Mouse (Mus musculus) frontal cortex, postnatal 36 days (tissue): ENCODE measurements around the gene Spata1.
"Not testable (repeated sequence)": the region's sequence is repeated elsewhere in the genome, so short reads cannot be mapped to it uniquely, and the experiment has no call there.

Experiments used
- DNase-seq, 2 experiments: peaks; one replicate each; pipeline ENCODE4 v3.0.0; 2022; ENCODE audit warnings: low spot score in 2 of 2

The Spata1 gene

DNA sequence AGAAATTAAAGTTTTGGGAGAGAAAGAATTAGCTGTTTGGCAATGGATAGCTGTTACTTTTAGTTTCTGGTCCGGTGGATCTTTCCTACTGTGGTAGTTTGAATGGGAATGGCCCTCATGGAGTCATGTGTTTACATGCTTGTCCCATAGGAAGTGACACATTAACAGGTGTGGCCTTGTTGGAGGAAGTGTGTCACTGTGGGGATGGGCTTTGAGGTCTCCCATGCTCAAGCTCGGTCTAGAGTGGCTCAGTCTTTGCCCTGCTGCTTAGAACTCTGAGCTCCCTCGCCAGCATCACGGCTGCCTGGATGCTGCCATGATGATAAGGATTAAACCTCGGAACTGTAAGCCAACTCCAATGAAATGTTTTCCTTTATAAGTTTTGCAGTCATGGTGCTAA, 48.2 kb downstream of the Spata1 start:
- no peak for DNase-seq

DNA sequence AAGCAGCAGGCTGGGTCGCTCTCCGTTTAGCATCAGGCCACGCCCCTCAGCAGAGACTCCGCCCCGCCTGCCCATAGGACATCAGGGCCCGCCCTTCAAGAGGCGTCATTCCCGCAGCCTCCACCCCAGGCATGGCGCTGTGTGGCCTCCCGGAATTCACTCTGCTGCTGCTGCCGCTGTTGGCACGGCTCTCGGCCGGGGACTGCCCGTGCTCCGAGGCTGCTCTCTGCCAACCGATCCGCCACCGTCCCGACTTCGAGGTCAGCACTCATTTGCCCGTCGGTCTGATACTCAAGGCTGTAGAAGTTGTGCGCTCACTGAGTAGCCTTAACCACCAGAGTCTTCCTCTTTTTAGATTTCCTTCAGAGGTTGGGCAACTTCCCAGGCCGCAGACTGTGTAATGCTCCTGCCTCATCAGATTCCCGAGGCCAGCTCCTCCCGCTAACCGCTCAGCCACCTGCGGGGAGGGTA, 49.1 kb downstream of the Spata1 start:
- DNase-seq: peak; percentile 92 to 93

DNA sequence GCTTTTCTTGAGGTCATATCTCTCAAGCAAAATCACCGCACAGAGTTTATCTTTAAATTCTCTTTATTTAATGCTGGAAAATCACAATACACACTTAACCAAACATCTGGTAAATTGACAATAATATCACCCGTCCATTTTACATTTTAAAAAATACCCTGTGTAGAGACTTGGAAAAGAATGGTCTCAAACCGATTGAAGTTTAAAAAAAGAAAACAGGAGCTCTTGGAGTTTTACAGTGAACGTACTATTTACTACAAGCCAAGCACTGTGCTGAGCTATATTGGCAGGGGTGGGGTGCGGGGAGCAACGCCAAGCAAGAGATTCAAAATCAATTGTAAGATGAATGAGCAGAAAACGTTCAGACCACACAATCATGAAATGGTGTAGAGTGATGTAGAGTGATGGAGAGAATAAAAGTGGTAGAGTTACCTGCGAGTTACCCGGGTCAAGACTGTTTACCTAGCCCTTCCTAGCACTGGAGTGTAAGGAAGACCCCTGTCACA, 49.8 kb downstream of the Spata1 start, which contains the start of gene Ctbs:
Gene Ctbs (plus strand): TSS at position 51 of the 506 bp plus-strand sequence.
- DNase-seq: no peak

DNA sequence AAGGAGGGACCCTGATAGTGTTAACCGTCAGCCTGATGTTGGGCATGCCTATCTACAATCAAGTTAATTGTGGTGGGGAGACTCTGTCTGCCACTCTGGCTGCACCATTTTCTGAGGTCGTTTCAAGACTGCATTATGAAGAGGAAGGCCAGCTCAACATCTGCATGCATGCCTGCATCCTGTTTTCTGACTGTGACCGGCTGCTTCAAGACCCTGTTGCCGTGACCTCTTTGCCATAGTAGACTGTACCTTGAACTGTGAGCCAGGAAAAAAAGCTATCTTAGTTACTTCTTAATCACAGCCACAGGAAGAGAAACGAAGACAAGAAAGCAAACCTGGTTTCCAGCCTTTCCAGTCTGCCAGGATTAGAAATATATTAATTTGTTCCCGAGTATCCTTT, 50.6 kb downstream of the Spata1 start:
- no peak for DNase-seq

DNA sequence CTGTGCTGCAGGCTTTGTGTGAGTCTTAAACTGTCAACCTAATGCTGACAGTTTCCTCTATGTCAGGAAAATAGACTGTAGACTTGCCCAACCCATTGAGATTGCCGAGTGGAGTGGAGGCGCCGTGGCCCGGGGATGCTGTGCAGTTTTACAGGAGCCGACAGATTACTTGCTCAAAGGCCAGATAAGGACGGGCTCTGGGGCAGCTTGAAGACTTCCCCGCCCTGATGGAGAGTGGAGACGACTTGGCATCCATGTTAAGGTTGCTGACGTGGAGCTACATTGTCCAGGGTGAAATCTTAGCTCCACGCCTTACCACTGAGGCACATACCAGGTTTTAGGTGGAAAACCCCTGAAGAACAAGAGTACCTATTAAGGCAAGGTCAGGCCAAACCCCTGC, 51.2 kb downstream of the Spata1 start:
- no peak for DNase-seq

DNA sequence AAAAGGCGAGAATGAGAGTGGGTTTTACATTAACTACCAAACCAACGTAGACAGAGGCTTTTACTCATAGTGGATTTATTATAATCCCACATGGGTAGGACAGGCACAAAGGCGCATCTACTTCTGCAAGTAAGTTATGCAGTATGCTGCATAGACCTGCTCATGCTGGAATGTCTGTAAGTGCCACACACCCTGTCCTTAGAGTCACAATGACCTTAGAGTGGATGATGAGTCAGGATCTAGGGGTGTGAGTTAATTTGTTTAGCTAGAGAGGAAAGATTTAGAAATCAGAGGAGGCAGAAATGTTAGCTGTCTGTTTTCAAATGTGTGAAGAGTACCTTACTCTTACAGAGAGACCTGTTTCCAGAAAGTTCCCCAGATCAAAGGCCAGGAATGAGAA, 52.0 kb downstream of the Spata1 start:
- DNase-seq: no peak

DNA sequence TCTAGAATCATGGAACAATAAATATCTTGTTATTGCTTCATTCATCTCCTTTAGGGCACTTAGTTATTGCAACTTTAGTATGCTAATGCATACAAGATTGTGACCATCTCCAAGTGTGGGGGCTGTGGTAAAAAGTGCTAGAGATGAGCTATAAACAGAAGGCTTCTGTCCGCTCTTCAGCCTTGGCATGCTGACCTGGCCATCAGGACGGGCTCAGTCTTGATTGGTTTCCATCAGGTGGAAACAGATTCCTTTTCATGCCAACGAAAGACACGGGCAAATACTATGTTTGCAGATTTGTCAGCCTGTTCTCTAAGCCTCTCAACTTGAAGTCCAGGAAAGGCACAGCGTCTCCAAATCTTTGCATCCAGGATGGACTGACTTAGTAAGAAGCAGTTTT, 52.4 kb downstream of the Spata1 start:
- DNase-seq: no peak

DNA sequence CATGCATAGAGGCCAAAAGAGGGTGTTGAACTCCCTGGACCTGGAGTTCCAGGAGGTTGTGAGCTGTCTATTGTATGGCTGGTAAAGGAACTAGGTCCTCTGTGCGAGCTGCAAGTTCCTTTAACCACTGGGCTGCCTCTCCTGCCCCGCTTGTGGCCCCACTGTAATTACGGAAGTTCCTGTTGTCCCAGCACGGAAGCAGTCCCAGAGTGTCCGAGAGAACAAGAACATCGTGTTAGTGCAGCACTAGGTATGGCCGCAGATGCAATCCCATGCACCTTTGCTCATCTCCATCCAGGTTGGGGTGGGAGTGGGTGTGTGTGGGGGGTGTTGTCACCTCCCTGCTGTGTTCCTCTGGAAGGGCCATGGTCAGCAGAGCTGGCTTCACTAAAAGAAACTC, 54.7 kb downstream of the Spata1 start:
- DNase-seq: no peak

DNA sequence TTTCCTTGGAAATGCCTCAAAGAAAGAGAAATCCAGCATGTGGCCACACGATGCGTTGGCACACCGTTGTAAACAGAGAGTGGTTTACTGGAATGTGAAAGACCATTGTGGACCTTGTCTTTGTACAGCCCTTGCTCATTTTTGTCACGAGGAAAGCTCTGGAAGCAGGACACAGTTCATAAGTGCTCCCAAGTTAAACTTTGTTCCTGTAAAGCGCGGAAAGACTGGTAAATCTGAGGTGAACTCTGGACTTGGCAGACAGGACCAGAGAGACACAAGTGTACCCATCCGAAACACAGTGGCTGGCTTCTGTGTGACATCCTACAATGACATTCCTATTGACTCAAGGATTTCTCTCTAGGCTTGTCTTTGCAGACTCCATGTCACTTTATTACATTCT, 56.2 kb downstream of the Spata1 start:
- no peak for DNase-seq

DNA sequence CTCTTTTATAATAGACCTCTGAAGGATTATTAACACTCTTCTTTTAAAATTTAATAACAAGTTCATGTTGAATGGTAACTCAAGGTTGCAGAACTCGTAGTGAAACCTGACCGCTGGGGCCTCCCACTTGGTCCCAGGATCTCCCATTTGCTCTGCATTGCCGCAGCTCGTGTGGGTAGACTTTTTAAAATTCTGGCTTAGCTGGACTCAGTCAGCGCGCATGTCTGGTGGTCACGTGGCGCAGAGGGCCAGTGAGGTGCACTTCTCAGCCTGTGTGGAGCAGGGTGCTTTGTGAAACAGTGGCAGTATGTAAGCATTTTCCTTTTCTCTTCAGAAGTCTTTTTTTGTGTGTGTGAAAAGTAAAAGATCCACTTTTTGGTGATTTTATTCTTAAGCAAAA, 56.6 kb downstream of the Spata1 start:
- DNase-seq: no peak

DNA sequence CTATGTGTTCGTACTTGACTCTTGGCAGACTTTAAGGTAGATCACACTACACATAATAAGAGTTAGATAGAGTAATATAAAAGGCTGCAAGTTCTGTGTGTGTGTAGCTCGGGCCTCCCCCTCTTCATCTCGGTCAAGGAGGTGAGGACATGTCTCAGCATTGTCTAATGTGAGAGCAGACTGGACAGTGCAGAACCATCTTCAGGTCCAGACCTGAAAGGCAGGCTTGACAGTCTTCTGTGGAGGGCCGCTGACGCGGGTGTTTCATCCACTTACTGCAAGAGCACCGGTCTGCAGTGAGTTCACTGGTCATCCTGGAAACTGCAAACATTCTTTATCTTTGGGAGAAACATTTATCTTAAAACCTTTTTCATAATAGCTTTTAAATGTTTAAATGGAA, 57.1 kb downstream of the Spata1 start:
- no peak for DNase-seq

DNA sequence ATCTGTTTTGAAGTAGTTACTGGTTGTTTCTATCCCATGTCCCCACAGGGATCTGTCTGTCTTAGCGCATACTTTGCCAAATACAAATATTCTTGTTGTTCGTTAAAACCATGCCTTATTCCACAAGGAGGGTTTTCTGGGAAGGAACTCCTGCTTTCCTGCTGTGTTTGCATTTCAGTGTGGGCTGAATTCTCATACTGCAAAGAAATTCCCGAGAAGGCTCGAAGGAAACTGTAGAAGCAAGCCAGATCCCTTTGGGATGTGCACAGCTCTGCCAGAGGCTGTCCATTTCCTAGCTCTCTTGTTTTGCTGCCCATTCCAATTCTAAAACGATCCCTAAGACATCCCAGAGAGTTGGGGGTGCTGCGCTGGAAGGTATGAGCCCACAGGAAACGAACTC, 59.1 kb downstream of the Spata1 start:
- DNase-seq: no peak

DNA sequence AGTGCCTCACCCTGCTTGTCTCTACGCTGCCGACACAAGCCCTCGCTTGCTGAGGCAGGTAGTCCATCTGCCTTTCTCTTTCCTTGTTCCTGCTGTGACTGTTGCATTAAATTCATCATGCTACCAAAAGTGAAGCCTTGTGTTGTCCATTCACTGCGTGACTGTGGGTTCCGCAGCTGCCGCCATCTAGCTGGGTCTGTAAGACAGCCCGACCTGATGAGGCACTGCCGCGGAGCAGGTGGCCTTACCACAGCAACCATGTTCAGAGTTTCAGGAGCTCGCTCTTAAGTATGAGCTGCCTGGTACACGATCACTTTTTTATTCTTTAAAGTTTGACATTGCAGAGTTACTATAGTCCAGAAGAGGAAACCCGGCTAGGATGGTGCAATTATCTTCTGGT, 59.5 kb downstream of the Spata1 start:
- no peak for DNase-seq

DNA sequence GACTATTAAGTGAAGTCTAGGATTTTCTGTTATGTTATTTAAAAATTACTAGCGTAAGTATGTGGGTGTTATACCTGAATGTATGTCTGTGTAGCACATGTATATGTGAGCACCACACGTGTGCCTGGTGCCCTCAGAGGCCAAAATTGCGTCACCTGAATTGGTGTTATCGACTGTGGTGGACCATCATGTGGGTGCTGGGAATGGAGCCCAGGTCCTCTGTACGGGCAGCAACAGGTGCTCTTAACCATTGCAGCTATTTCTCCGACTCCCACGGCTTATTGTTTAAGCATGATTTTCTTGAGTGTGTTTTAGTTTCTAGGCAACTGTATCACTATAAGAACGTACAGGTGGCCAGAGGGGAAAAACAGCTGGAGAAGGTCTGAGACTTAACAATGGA, 63.4 kb downstream of the Spata1 start:
- DNase-seq: no peak

DNA sequence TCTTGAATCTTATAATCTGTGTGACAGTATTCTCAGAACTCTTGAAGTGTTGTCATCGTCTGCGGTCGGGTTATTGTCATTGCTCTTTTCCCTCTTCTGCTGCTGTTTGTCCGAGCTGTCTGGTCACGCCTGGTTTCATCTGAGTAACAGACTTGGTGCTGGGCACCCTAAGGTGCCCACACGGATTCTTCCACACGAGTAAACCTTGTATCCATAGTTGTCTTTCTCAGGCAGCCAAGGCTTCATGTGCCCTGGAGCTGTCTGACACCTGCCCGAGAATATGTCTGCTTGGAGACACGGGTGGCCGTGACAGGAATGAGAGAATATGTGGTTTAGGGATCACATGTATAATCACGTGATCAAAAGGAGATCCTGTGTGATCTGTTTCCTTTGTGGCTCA, 64.0 kb downstream of the Spata1 start:
- no peak for DNase-seq

DNA sequence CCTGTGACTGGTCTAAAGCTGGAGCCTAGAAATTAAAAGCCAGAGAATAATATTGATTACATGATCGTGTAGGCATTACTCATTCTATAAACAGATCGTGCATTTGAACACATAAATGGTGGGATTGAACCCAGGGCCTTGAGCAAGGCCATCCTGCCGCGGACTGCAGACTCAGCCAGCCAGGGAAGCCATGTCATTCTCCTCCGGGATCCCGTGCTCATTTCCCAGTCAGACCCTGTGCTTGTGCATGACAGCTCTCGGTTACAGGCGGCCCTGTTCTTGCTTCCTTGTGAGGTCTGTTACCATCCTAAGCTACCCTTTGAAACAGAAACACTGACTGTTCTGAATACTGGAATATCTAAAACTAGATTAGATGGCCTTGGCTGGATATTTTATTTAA, 64.9 kb downstream of the Spata1 start:
- no peak for DNase-seq

DNA sequence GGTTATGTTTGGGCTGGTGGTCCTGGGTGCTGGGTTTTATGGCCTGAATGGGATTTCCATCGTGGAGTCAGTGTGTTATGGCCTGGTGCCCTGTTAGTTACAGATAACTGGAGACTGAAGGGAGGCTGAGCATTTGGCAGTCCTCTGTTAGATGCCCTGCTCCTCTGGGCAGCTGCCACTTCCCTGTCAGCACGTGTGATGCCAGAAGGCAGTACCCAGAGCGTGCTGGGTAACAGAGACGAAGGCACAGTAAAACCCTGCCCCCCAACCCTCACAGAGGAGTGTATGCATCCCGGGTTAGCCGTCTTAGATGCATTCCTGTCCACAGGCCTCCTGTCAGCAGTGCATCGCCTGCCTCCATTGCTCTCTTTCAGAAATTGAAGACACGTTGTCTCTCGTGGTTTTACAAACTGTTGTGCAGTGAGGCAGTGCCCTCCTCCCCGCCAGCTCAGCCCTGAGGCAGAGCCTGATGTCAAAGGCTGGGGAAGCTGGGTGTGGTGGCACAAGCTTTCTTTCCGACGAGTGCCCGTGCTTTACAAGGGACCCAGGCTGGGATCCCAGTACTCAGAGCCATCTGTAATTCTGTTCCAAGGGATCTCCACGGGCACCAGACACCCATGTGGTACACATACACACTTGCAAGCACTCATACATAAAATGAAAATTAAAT, 65.7 kb downstream of the Spata1 start:
- DNase-seq: no peak

DNA sequence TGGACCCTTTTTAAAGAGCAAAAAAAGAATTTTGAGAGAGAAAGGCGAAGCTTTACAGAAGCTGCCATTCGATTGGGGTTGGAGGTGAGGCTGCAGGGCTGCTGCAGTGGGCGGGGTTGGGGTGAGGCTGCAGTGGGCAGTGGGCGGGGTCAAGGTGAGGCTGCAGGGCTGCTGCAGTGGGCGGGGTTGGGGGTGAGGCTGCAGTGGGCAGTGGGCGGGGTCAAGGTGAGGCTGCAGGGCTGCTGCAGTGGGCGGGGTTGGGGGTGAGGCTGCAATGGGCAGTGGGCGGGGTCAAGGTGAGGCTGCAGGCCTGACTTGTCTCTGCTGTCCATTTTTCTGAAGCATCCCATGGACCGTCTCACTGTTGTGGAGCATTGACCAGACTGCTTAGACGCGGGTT, 66.5 kb downstream of the Spata1 start:
- DNase-seq: not testable (repeated sequence)

DNA sequence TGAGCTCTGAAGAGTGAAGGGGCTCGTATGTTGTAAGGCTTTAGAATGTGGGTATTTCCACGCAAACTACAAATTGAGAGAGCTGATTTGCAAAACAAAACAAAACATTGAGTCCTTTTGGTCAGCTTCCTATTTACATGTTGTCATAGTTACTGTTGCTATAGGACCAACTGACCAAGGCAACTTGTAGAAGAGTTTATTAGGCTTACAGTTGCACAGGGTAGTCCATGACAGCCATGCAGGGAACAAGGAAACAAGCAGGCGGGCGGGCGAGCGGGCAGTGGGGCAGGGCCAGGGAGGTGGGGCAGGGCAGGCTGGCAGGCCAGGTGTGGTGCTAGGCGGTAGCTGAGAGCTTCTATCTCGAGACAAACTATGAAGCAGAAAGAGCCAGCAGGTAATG, 73.1 kb downstream of the Spata1 start:
- DNase-seq: no peak

DNA sequence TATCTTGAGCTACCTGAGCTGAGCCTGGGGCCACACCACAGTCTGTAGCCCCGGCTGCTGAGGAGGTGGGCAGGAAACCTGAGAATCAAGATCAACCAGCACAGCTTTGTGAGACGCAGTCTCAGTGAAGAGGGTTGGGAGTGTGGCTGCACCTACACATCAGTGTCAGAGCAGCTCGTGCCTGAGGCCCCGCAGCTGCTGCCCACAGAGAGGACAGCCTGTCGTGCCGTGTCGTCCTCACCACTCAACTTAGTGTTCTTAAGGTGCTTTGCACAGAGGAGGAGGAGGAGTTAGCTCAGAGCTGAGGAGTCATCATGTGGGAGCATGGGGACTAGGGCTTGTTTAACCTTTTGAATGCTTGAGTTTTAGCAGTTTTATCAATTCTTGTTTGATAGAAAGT, 73.7 kb downstream of the Spata1 start:
- no peak for DNase-seq

DNA sequence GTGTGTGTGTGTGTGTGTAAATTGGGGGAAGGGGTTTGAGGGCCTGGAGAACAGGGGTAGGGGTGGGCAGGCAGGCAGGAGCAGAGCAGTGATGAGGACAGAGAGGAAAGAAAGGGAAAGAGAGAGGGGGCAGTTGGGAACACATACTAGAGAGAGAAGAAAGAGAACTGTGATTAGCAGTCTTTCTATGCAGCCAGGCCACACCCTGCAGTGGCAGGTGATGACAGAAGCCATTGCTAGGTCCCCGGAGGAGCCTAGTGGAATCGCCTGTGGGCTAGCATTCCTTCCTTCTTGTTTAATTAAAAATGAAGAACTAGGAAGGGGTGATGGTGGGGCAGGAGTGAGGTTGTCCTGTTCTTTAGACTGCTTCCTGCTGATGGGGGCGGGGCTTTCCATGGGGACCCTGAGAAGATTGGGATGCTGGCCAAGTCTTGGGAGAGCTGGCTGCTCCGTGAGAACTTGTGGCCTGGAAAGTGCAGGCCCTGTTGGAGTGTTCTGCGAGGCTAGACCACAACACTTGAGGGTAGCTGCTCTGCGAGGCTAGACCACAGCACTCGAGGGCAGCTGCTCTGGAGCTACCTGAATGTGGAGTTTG, 75.2 kb downstream of the Spata1 start:
- no peak for DNase-seq

DNA sequence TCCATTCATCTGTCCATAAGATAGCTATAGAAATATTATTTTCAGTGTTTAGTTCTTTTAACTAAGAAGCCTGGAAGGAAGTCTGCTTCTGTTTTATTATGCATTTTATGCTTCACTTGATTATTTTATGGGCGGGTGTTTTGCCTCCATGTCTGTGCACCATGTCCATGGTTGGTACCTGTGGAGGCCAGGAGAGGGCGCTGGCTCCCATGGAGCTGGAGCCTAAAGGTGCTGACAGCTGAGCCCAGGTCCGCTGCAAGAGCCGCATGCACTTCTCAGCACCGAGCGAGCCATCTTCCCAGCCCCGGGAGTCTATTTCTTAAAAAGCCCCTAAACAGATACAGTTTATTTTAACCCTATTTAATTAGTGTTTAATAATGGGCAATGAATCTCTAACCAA, 75.8 kb downstream of the Spata1 start:
- DNase-seq: no peak

DNA sequence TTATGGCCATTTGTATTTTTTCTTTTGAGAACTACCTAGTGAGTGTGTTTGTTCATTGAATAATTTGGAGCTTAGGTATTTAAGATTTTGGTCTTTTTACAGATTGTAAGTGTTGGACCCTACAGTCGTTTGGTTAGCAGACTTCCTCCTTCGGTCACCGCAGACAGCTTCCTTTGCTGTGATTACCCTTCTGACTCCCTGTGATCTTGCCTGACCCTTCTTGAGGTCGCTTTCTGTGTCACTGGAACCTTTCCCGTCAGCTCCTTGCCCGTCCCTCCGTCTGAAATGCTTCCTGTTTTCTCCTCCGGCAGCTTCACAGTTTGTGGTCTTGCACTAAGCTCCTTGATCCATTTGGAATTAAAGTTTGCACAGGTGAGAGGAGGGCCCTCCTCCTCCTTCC, 77.8 kb downstream of the Spata1 start:
- no peak for DNase-seq
